Mouse (Mus musculus): Measurements from ENCODE around the gene Spon1. TPM values are rescaled to one million over a fixed set of nuclear protein-coding genes. Genes with fewer than 3 reads are reported as not detected.

Spon1 gene
- polyA plus RNA-seq, 1 experiment from 2014 or later = 1.8 TPM

- DNase-seq (ENCODE audit: low spot score) = no peak
Observed at GRCm38 (mm10) chr7:114086021-114086710, 320.4 kb downstream of the Spon1 start.

GRCm38 (mm10) chr7:114087341-114087740, 321.5 kb downstream of the Spon1 start:
- DNase-seq (ENCODE audit: low spot score) = no peak

GRCm38 (mm10) chr7:114087986-114088385, 322.2 kb downstream of the Spon1 start:
- peak; percentile 77 for DNase-seq (ENCODE audit: low spot score)

- no peak for DNase-seq (ENCODE audit: low spot score)
Observed at GRCm38 (mm10) chr7:114088918-114089317, 323.1 kb downstream of the Spon1 start.

- DNase-seq (ENCODE audit: low spot score) = no peak
Observed at GRCm38 (mm10) chr7:114090231-114090630, 324.4 kb downstream of the Spon1 start.

GRCm38 (mm10) chr7:114090892-114091545, 325.2 kb downstream of the Spon1 start:
- peak; percentile 43 for DNase-seq (ENCODE audit: low spot score)

All from thymus, postnatal 0 days (tissue).